In genomic region chr16:17271124-17271523, GRCm38 (mm10) we compare ENCODE assay signal across 9 mouse cellular contexts. TPM values are rescaled to one million over a fixed set of nuclear protein-coding genes. Genes with fewer than 3 reads are reported as not detected.
DNase-seq lines count a peak whose midpoint lies in the region; TF ChIP-seq lines count a peak whose summit lies in the region.
"Had no signal": no experiment of that assay in that cellular context is flagged by ENCODE, and none has a peak within 500 bp of the region (broad histone marks: within the 10 kb centered on the region; RNA-seq: fewer than 3 reads in every experiment).

No protein-coding gene starts in this region.

- no peak overlapping the region for H3K27ac ChIP-seq in gastrocnemius, adult 2 months
- no peak overlapping the region for H3K27ac ChIP-seq in thymus, adult 2 months (ENCODE audit: control insufficient read depth, insufficient read depth, low read length)
- H3K27ac ChIP-seq: liver, embryonic 15.5 days had no signal

- H3K36me3 ChIP-seq in thymus, adult 2 months (ENCODE audit: control insufficient read depth, insufficient read depth, low read length): no peaks in the 10 kb centered on the region
- H3K36me3 ChIP-seq: liver, embryonic 15.5 days had no signal

- TF ChIP-seq CTCF in gastrocnemius, adult 2 months (IDR thresholded peaks at IDR 0.05): peak; percentile 73
- no peak for TF ChIP-seq CTCF in thymus, adult 2 months (IDR thresholded peaks at IDR 0.05; ENCODE audit: borderline replicate concordance, control insufficient read depth, extremely low read depth, insufficient read depth, low read length, poor library complexity)

- intact Hi-C loops in gastrocnemius, adult 2 months (cut with DNase I): loop anchor here (1.0 to 10.0 kb wide), 2 partner anchors 61 to 376 kb away; partner anchors contain the start of gene Ppm1f
- intact Hi-C loops in heart, postnatal 14 days (cut with DNase I): loop anchor here (1.0 kb wide), 1 partner anchor 61 kb away; no protein-coding TSS in a partner anchor

- no peak overlapping the region for H3K4me3 ChIP-seq in gastrocnemius, adult 2 months
- H3K4me3 ChIP-seq in thymus, adult 2 months (ENCODE audit: control insufficient read depth, insufficient read depth, low read length): no peak overlapping the region
- H3K4me3 ChIP-seq: liver, embryonic 15.5 days had no signal

- H3K27me3 ChIP-seq in thymus, adult 2 months (ENCODE audit: control insufficient read depth, insufficient read depth, low read length): no peaks in the 10 kb centered on the region

- peak; percentile 57 for DNase-seq in gastrocnemius, adult 2 months
- DNase-seq in gastrocnemius, postnatal 25 days: no peak
- peak; percentile 52 for DNase-seq in thymus, adult 2 months
- no peak for DNase-seq in thymus, adult 18-20 months
- DNase-seq in heart, postnatal 14 days: peak; percentile 47 to 67
- DNase-seq in natural killer cell, adult 2 months (ENCODE audit: low spot score in 2 of 2): peak; percentile 14 to 46
- DNase-seq in layer of hippocampus, postnatal 36 days: no peak
- no peak for DNase-seq in urinary bladder, adult 2 months (ENCODE audit: low spot score)

- peaks cover 5% of the 10 kb centered on the region; the same call in 1 of the 2 replicates for H3K4me1 ChIP-seq in thymus, adult 2 months (replicated peaks; ENCODE audit: control insufficient read depth, insufficient read depth, low read length)

- 80% methylated on average over 4 of the region's 4 CpGs for WGBS in thymus, adult 2 months

- TF ChIP-seq POLR2A in thymus, adult 2 months (IDR thresholded peaks at IDR 0.05; ENCODE audit: control insufficient read depth, extremely low read depth, insufficient read depth, low read length, poor library complexity): no peak

RNA-seq across cellular contexts. Expression of gene Tmem191c, which starts 4.8 kb away (rescaled TPM):
- 1 to 10 TPM in 1 of 2 experiments, under 1 TPM in 1; 0.92 to 1.7 TPM for total RNA-seq in gastrocnemius, adult 2 months (2021)
- 1 to 10 TPM; 1.3 to 1.7 TPM for total RNA-seq in gastrocnemius, postnatal 25 days (2021)
- 63.6 and 72.6 TPM in 2 replicates for polyA plus RNA-seq in thymus, adult 2 months (2012; rRNA removed)
- total RNA-seq in heart, postnatal 14 days (2021): 1 to 10 TPM; 2.7 to 3.9 TPM
- total RNA-seq in layer of hippocampus, postnatal 36 days (2021): 100 to 1,000 TPM in 1 of 2 experiments, 10 to 100 TPM in 1; 91.2 to 112 TPM
- 30.4 and 31.6 TPM in 2 replicates for polyA plus RNA-seq in urinary bladder, adult 2 months (2012; rRNA removed)

RNA-seq across cellular contexts. Expression of gene Hic2, which starts 37.8 kb away (rescaled TPM):
- 1 to 10 TPM; 1.1 to 1.8 TPM for total RNA-seq in gastrocnemius, adult 2 months (2021)
- under 1 TPM; 0.83 to 0.97 TPM for total RNA-seq in gastrocnemius, postnatal 25 days (2021)
- 6.0 and 7.0 TPM in 2 replicates for polyA plus RNA-seq in thymus, adult 2 months (2012; rRNA removed)
- total RNA-seq in heart, postnatal 14 days (2021): 1 to 10 TPM; 1.8 to 2.1 TPM
- total RNA-seq in layer of hippocampus, postnatal 36 days (2021): 1 to 10 TPM; 4.5 to 5.9 TPM
- 3.5 and 4.7 TPM in 2 replicates for polyA plus RNA-seq in urinary bladder, adult 2 months (2012; rRNA removed)

Comparison
In these comparisons a context has a peak if more than half of its experiments do, and no peak if none do; other contexts are left out.
1. DNase-seq: peak in gastrocnemius, adult 2 months (single experiment), thymus, adult 2 months (single experiment), heart, postnatal 14 days (2 of 2) and natural killer cell, adult 2 months (2 of 2); none in gastrocnemius, postnatal 25 days (single experiment), thymus, adult 18-20 months (0 of 2), layer of hippocampus, postnatal 36 days (0 of 2) and urinary bladder, adult 2 months (single experiment).
2. RNA of gene Tmem191c, which starts 4.8 kb away (total RNA-seq): 91.2 to 112 TPM in layer of hippocampus, postnatal 36 days; 2.7 to 3.9 TPM in heart, postnatal 14 days, 0.92 to 1.7 TPM in gastrocnemius, adult 2 months and 1.3 to 1.7 TPM in gastrocnemius, postnatal 25 days; every median in the first group is over 10 times any median in the second.